Mouse (Mus musculus) forebrain, embryonic 15.5 days (tissue): ENCODE measurements around the gene Lrp11. TPM values are rescaled to one million over a fixed set of nuclear protein-coding genes. Genes with fewer than 3 reads are reported as not detected.

ENCODE experiments used
- ATAC-seq: fragments of 200-750 bp; cut with Nextera tagmentation; replicated peaks from 2 replicates; pipeline ENCODE4 v1.8.0; 2017; ENCODE audit warnings: mild to moderate bottlenecking, moderate TSS enrichment, moderate library complexity
- H3K27ac ChIP-seq: fragments of 300-500 bp; sonication (generic); replicated peaks from 2 replicates; pipeline ENCODE4 v1.5.1; 2015; ENCODE audit warnings: mild to moderate bottlenecking, inconsistent platforms
- H3K27me3 ChIP-seq: fragments of 300-500 bp; sonication (generic); 2 replicates; pipeline ENCODE4 v1.6.1; 2015; ENCODE audit warnings: inconsistent platforms
- H3K36me3 ChIP-seq: fragments of 300-500 bp; sonication (generic); 2 replicates; pipeline ENCODE4 v1.6.1; 2015; ENCODE audit warnings: mild to moderate bottlenecking, inconsistent platforms
- H3K4me1 ChIP-seq: fragments of 300-500 bp; sonication (generic); 2 replicates; pipeline ENCODE4 v1.6.1; 2015; ENCODE audit warnings: inconsistent platforms
- H3K4me2 ChIP-seq: fragments of 300-500 bp; sonication (generic); replicated peaks from 2 replicates; pipeline ENCODE4 v1.6.1; 2015; ENCODE audit warnings: mild to moderate bottlenecking, inconsistent platforms
- H3K4me3 ChIP-seq: fragments of 300-500 bp; sonication (generic); 2 replicates; pipeline ENCODE4 v1.5.1; 2015; ENCODE audit warnings: mild to moderate bottlenecking, inconsistent platforms
- H3K9ac ChIP-seq: fragments of 300-500 bp; sonication (generic); replicated peaks from 2 replicates; pipeline ENCODE4 v1.6.1; 2015; ENCODE audit warnings: mild to moderate bottlenecking, inconsistent platforms
- H3K9me3 ChIP-seq: fragments of 300-500 bp; sonication (generic); 2 replicates; pipeline ENCODE4 v1.6.1; 2016; ENCODE audit warnings: inconsistent platforms
- WGBS: fragments of 180-500 bp; shearing (Covaris S2); methylation state at CpG from one replicate; pipeline ENCODE4 v1.1.7; 2015; ENCODE audit warnings: mixed read lengths; 5-methylcytosine and 5-hydroxymethylcytosine counted together
- polyA plus RNA-seq: library from polyadenylated mRNA; unstranded; fragments of >200 nt; fragmentation: Nextera tagmentation; extraction: Ambion mirVana; gene quantifications from 2 replicates; pipeline ENCODE4 v1.2.1, GENCODE M21; 2015

The Lrp11 gene
- polyA plus RNA-seq, 1 experiment from 2014 or later: 43.6 TPM

GRCm38 (mm10) chr10:7630286-7630685 is 40.7 kb downstream of the Lrp11 start:
- no peak for ATAC-seq
- whole genome bisulfite sequencing: 93% methylated on average over 5 of the region's 5 CpGs
- no peak overlapping the region for H3K4me2 ChIP-seq
- H3K27me3 ChIP-seq: no peaks in the 10 kb centered on the region
- H3K27ac ChIP-seq: no peak overlapping the region
- H3K36me3 ChIP-seq: peaks cover 40% of the 10 kb centered on the region
- H3K4me1 ChIP-seq: no peaks in the 10 kb centered on the region
- H3K9me3 ChIP-seq: no peaks in the 10 kb centered on the region
- no peak overlapping the region for H3K4me3 ChIP-seq
- H3K9ac ChIP-seq: no peak overlapping the region

DNA sequence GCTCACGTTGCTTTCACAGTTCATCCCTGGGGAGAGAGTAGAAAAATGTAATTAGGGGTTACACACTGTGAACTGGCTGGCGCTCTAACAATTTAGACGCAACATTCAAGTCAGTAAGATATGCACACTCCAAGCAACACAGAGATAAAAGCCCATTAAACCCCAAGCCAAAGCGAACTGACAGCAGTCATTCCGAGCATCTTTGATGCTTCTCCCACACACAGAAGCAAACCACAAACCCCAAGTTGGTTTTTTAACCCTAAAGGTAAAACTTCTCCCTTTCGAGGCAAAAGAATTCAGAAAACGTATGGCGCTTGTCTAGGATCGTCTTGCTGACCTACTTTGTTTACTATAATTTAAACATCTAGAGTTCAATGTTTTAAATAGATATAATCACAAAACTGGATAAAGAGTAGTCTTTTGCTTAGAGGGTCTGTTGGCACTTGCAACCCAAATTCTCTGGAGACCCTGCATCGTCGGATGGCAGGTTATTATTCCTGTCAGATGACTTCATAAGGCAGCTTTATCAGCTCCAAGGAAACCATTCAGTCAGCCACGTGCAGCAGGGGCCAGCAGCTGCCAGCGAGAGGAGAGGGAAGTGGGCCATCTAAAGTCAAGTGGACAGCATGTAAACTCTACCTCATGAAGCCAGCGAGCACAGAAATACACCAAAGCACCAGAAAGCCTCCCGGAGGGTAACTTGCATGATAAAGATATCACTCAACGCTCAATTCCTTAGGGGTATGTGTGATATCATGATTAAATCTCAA is 41.5 kb downstream of the Lrp11 start:
- no peak overlapping the region for H3K9ac ChIP-seq
- H3K9me3 ChIP-seq: no peaks in the 10 kb centered on the region
- no peak for ATAC-seq
- no peaks in the 10 kb centered on the region for H3K27me3 ChIP-seq
- H3K4me3 ChIP-seq: no peak overlapping the region
- H3K4me1 ChIP-seq: no peaks in the 10 kb centered on the region
- H3K4me2 ChIP-seq: no peak overlapping the region
- 86% methylated on average over 16 of the region's 16 CpGs for WGBS
- H3K27ac ChIP-seq: no peak overlapping the region
- H3K36me3 ChIP-seq: peaks cover 40% of the 10 kb centered on the region

DNA sequence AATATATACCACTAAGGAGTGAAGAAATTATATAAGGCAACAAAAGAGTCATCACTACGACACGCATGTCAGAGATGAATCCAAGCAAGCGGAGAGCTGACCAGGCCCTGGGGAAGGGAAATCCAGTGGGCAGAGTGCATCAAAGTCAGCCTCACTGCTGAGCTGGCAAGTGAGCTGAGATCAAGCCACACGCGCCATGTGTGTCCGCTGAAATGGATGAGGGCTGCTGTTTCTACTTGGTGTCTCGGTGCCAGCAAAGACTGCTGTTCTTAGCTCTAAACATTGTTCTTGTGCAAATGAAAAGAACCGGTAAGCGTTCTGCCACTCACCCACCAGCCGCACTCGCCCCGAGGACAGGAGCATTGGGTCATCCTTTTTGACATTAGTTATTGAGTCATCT is 50.8 kb downstream of the Lrp11 start:
- no peak overlapping the region for H3K4me3 ChIP-seq
- H3K4me2 ChIP-seq: no peak overlapping the region
- H3K27me3 ChIP-seq: no peaks in the 10 kb centered on the region
- no peaks in the 10 kb centered on the region for H3K9me3 ChIP-seq
- H3K27ac ChIP-seq: no peak overlapping the region
- H3K4me1 ChIP-seq: no peaks in the 10 kb centered on the region
- H3K9ac ChIP-seq: no peak overlapping the region
- WGBS: 96% methylated on average over 12 of the region's 12 CpGs
- no peak for ATAC-seq
- H3K36me3 ChIP-seq: peaks cover 66% of the 10 kb centered on the region

DNA sequence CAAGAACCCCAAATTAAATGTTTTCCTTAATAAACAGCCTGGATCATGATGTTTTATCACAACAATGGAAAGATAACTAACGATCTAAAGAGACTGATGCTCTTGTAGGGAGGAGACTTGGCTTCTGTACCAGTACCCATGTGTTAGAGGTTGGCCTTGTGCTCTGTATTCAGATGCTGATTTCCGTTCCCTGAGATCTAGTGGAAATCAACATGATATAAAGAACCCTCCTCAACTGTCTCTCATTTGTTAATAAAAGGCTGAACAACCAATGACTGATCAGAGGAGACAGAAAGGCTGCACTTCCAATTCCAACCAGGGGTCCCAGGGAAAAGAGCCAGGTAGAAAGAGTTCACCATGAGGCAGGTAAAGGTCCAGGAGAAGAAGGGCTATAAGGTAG is 56.3 kb downstream of the Lrp11 start:
- H3K9ac ChIP-seq: no peak overlapping the region
- H3K4me1 ChIP-seq: no peaks in the 10 kb centered on the region
- no peak overlapping the region for H3K27ac ChIP-seq
- H3K4me3 ChIP-seq: no peak overlapping the region
- no peak overlapping the region for H3K4me2 ChIP-seq
- ATAC-seq: no peak
- peaks cover 47% of the 10 kb centered on the region for H3K36me3 ChIP-seq
- no peaks in the 10 kb centered on the region for H3K9me3 ChIP-seq
- 74% methylated on average over 2 of the region's 2 CpGs for WGBS
- no peaks in the 10 kb centered on the region for H3K27me3 ChIP-seq

DNA sequence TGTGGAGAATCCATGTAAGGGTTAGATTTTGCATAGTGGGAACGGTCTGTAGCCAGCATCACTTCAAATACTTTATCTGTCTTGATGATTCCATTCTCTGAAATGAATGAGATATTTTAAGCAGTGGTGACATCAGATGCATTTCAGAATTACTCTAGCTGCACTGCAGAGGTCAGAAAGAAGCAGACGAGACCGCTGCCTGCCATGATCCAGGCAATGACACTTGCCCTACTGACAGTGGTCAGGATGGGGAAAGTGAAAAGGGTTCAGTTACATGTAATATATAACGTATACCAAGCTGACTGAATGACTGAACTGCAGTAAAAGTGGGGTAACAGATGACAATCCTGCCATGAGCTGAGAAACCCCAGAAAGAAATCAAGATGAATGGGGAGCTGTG is 59.5 kb downstream of the Lrp11 start:
- H3K4me2 ChIP-seq: no peak overlapping the region
- no peaks in the 10 kb centered on the region for H3K9me3 ChIP-seq
- no peak overlapping the region for H3K4me3 ChIP-seq
- no peak for ATAC-seq
- H3K27ac ChIP-seq: no peak overlapping the region
- no peak overlapping the region for H3K9ac ChIP-seq
- H3K27me3 ChIP-seq: no peaks in the 10 kb centered on the region
- WGBS: 96% methylated on average over 4 of the region's 4 CpGs
- H3K36me3 ChIP-seq: peaks cover 23% of the 10 kb centered on the region
- no peaks in the 10 kb centered on the region for H3K4me1 ChIP-seq

GRCm38 (mm10) chr10:7651057-7651456 is 61.5 kb downstream of the Lrp11 start:
- H3K27ac ChIP-seq: no peak overlapping the region
- no peak overlapping the region for H3K9ac ChIP-seq
- 98% methylated on average over 2 of the region's 2 CpGs for WGBS
- peaks cover 15% of the 10 kb centered on the region for H3K36me3 ChIP-seq
- ATAC-seq: no peak
- H3K4me2 ChIP-seq: no peak overlapping the region
- H3K27me3 ChIP-seq: no peaks in the 10 kb centered on the region
- H3K4me3 ChIP-seq: no peak overlapping the region
- H3K4me1 ChIP-seq: no peaks in the 10 kb centered on the region
- no peaks in the 10 kb centered on the region for H3K9me3 ChIP-seq

DNA sequence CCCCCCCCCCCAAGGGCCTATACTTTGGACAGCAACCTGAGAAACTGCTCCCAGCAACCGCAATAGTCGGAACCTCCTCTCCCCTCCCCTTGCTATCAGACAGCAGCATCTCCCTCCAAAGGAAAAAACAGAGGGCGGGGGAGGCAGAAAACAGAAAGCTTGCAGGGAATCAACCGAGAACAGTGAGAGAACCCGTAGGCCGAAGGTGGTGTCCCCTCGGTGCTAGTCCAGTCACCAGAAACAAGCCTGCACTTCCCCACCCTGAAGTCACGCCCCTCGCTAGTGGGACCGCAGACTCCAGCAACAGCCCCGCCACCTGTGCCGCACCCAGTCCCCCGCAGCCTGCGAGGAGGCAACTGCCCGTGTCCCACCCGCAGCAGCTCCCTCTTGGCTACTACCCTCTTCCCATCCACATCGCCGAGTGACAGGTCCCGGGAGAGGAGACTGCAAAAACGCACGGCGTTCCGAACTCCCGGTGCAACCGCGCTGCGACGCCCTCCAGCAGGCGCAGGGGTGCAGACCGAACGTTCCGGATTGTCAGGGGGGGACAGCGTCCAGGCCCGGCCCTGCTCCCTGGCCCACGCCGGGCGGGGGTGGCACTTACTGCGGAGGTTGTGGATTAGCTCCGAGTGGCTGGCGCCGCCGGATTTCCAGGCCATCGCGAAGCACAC is 73.0 kb downstream of the Lrp11 start:
- H3K36me3 ChIP-seq: no peaks in the 10 kb centered on the region
- no peaks in the 10 kb centered on the region for H3K27me3 ChIP-seq
- H3K9ac ChIP-seq: peak overlapping the region; percentile 78
- H3K4me2 ChIP-seq: peak overlapping the region; percentile 67
- no peaks in the 10 kb centered on the region for H3K9me3 ChIP-seq
- H3K27ac ChIP-seq: peak overlapping the region; percentile 94
- WGBS: 0% methylated on average over 44 of the region's 44 CpGs
- H3K4me3 ChIP-seq: peak overlapping the region; percentile 94
- peaks cover 21% of the 10 kb centered on the region for H3K4me1 ChIP-seq
- ATAC-seq: peak; percentile 84

- WGBS: under 1% methylated on average over 63 of the region's 64 CpGs
- H3K9ac ChIP-seq: peak overlapping the region; percentile 78
- H3K27me3 ChIP-seq: no peaks in the 10 kb centered on the region
- H3K27ac ChIP-seq: peak overlapping the region; percentile 94
- H3K9me3 ChIP-seq: no peaks in the 10 kb centered on the region
- H3K4me3 ChIP-seq: peak overlapping the region; percentile 94
- H3K4me2 ChIP-seq: peak overlapping the region; percentile 67
- peaks cover 28% of the 10 kb centered on the region for H3K4me1 ChIP-seq
- ATAC-seq: peak; percentile 93
- H3K36me3 ChIP-seq: no peaks in the 10 kb centered on the region
These were observed 73.8 kb downstream of the Lrp11 start for GRCm38 (mm10) chr10:7663159-7664026.

DNA sequence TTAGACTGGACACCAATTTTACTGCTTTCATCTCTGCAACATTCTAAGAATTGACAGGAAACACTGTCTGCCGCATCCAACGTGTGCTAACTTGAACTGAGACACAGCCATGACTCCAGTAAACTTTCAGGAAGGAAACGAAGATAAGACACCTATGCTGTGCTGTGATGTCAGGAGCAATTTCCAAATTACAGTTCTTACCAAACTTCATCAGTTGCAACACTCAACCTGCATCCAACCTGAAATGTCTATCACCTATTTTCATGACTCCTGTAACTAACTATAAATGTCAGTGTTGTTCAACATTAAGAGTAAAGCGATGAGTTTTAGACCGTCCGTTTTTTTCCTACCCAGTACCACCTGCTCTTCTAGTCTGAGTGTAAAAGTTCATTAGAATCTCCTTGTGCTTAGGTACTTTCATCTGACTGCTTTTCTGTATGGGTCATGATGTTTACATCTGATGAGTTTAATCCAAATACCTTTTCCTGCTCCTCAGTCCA is 74.5 kb downstream of the Lrp11 start:
- WGBS: 75% methylated on average over 6 of the region's 6 CpGs
- no peak for ATAC-seq

DNA sequence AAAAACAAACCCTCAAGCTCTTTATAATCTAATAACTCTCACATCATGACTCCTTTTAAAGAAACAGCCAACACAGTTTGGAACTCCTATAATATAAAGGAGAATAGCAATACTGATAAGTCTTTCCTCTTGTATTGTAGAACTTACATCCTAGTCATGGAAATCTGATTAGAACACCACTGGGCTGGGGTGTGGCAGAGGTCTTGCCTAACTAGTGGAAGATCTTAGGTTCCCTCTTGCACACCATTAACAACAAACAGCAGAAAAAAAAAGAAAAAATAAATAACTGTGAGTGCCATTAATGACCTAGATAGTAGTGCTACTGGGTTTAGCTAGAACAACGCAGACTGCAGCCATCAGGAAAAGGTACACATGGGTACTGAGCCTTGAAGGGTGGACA is 75.3 kb downstream of the Lrp11 start:
- 84% methylated on average over 1 of the region's 1 CpGs for WGBS
- Histone ChIP-seq H3K9ac (no peak overlapping the region), H3K27me3 (no peaks in the 10 kb centered on the region), H3K36me3 (peaks cover 5% of the 10 kb centered on the region), H3K9me3 (no peaks in the 10 kb centered on the region), H3K4me3 (no peak overlapping the region), H3K4me1 (peaks cover 30% of the 10 kb centered on the region), H3K4me2 (no peak overlapping the region), H3K27ac (no peak overlapping the region)
- no peak for ATAC-seq

More for the DNA sequence above, 74.5 kb downstream of the Lrp11 start:
- H3K4me3 ChIP-seq: peak overlapping the region; percentile 94
- no peaks in the 10 kb centered on the region for H3K27me3 ChIP-seq
- peak overlapping the region; percentile 78 for H3K9ac ChIP-seq
- peak overlapping the region; percentile 67 for H3K4me2 ChIP-seq
- no peaks in the 10 kb centered on the region for H3K9me3 ChIP-seq
- H3K4me1 ChIP-seq: peaks cover 30% of the 10 kb centered on the region
- H3K36me3 ChIP-seq: no peaks in the 10 kb centered on the region
- H3K27ac ChIP-seq: peak overlapping the region; percentile 94; the same call in 1 of the 2 replicates

DNA sequence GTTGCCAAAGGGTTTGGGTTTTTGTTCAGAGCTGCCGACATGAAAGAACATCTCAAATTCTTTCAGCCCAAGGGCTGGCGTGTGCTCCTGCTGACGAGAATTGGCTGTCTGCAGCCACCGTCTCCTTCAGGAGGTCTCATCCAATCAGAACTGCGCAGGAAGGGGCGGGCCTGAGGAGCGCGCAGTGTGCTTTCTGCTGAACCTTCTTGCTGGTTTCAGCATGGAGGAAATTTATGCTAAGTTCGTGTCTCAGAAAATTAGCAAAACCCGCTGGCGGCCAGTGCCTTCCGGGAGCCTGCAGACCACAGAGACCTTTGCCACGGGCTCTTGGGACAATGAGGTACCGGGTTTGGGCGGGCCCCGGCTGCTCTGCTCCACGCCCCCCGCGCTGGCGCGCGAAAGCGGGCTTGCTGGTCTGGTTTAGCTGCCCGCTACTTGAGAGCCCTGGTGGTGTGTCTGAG is 77.8 kb downstream of the Lrp11 start, which contains the start of gene Nup43:
Gene Nup43, plus strand, starts transcription at position 162 of the 461 bp plus-strand sequence.
- Histone ChIP-seq H3K4me3 (peak within 1 kb of the TSS; percentile 71), H3K4me1 (peaks cover 17% of the 10 kb centered on the region)

More for the DNA sequence above, 77.8 kb downstream of the Lrp11 start, which contains the start of gene Nup43:
- Histone ChIP-seq H3K36me3 (peaks cover 21% of the 10 kb centered on the region), H3K27ac (peak within 1 kb of the TSS; percentile 62), H3K4me2 (peak within 1 kb of the TSS; percentile 67), H3K27me3 (no peaks in the 10 kb centered on the region), H3K9ac (peak within 1 kb of the TSS; percentile 57), H3K9me3 (no peaks in the 10 kb centered on the region)
- WGBS: under 1% methylated on average over 24 of the region's 24 CpGs
- ATAC-seq: peak; percentile 87
